Mouse (Mus musculus) left cerebral cortex, adult 2 months (tissue): Measurements from ENCODE around the gene F3. TPM values are rescaled to one million over a fixed set of nuclear protein-coding genes. Genes with fewer than 3 reads are reported as not detected.
A peak's percentile ranks its signal among the peaks of the same experiment; 100 is the strongest.

Experiments used
- DNase-seq, 2 experiments: peaks; one replicate each; pipeline ENCODE4 v3.0.0; 2021 to 2022; ENCODE audit warnings: low spot score in 2 of 2, mixed read lengths in 1 of 2; ENCODE audit errors: extremely low spot score in 1 of 2
- H3K27ac ChIP-seq: fragments of 200-600 bp; 2 replicates; pipeline ENCODE4 v1.8.1; 2022
- H3K4me3 ChIP-seq: fragments of 200-600 bp; 2 replicates; pipeline ENCODE4 v1.8.1; 2022
- CTCF ChIP-seq: fragments of 200-600 bp; IDR thresholded peaks from 2 replicates; pipeline ENCODE4 v1.8.1; 2022; ENCODE audit warnings: antibody characterized with exemption, mild to moderate bottlenecking, moderate library complexity
- intact Hi-C: fragments of 180-260 bp; cut with DNase I; formaldehyde crosslinking; loops from one replicate; pipeline ENCODE4 v1.15.1; 2025
- total RNA-seq, 2 experiments: library from RNA; stranded (reverse); gene quantifications; 2 replicates each; pipeline ENCODE4 v1.2.3; 2021

The F3 gene
- total RNA-seq, 2 experiments from 2014 or later, result 49.4 to 61.8 TPM

- no peak overlapping the region for H3K4me3 ChIP-seq
- no peak for TF ChIP-seq CTCF
- no peak for DNase-seq
- H3K27ac ChIP-seq, result no peak overlapping the region
- intact Hi-C loops, result loop anchor here (5.0 kb wide), 1 partner anchor 52 kb away; no protein-coding TSS in a partner anchor
These were observed 33.6 kb upstream of the F3 start for GRCm38 (mm10) chr3:121689697-121690096.

GRCm38 (mm10) chr3:121693001-121693730 is 30.2 kb upstream of the F3 start:
- DNase-seq, result no peak
- H3K27ac ChIP-seq, result no peak overlapping the region
- no peak overlapping the region for H3K4me3 ChIP-seq
- intact Hi-C loops, result no loop called here
- TF ChIP-seq CTCF, result no peak

GRCm38 (mm10) chr3:121693746-121694145 is 29.6 kb upstream of the F3 start:
- no peak for DNase-seq
- intact Hi-C loops, result no loop called here
- Histone ChIP-seq H3K27ac (no peak overlapping the region), H3K4me3 (no peak overlapping the region)
- no peak for TF ChIP-seq CTCF

GRCm38 (mm10) chr3:121697169-121697568 is 26.2 kb upstream of the F3 start:
- no peak overlapping the region for H3K27ac ChIP-seq
- intact Hi-C loops, result no loop called here
- no peak for TF ChIP-seq CTCF

GRCm38 (mm10) chr3:121699401-121699800 is 23.9 kb upstream of the F3 start:
- no peak for TF ChIP-seq CTCF
- Histone ChIP-seq H3K27ac (peak overlapping the region; percentile 71; the same call in 1 of the 2 replicates), H3K4me3 (no peak overlapping the region)
- intact Hi-C loops, result no loop called here
- no peak for DNase-seq

More at GRCm38 (mm10) chr3:121697169-121697568, 26.2 kb upstream of the F3 start:
- H3K4me3 ChIP-seq, result no peak overlapping the region
- no peak for DNase-seq

- intact Hi-C loops, result no loop called here
- DNase-seq, result no peak
- TF ChIP-seq CTCF, result no peak
- H3K27ac ChIP-seq, result peak overlapping the region; percentile 71
- H3K4me3 ChIP-seq, result no peak overlapping the region
These were observed 23.5 kb upstream of the F3 start for GRCm38 (mm10) chr3:121699849-121700248.

GRCm38 (mm10) chr3:121700364-121700952 is 22.9 kb upstream of the F3 start:
- DNase-seq, result peak; percentile 27 to 39
- Histone ChIP-seq H3K4me3 (no peak overlapping the region), H3K27ac (peak overlapping the region; percentile 71)
- intact Hi-C loops, result no loop called here
- TF ChIP-seq CTCF, result no peak

- no peak for DNase-seq
- no peak overlapping the region for H3K27ac ChIP-seq
- H3K4me3 ChIP-seq, result no peak overlapping the region
- intact Hi-C loops, result no loop called here
- TF ChIP-seq CTCF, result no peak
These were observed 20.0 kb upstream of the F3 start for GRCm38 (mm10) chr3:121703155-121703879.

- no peak for TF ChIP-seq CTCF
- DNase-seq, result no peak
These were observed 19.5 kb upstream of the F3 start for GRCm38 (mm10) chr3:121703880-121704243.

GRCm38 (mm10) chr3:121706087-121706486 is 17.2 kb upstream of the F3 start:
- DNase-seq, result no peak
- H3K27ac ChIP-seq, result 0 out of 2 replicates have a peak overlapping the region, but pooled peaks have one; percentile 15
- no peak for TF ChIP-seq CTCF

More at GRCm38 (mm10) chr3:121703880-121704243, 19.5 kb upstream of the F3 start:
- Histone ChIP-seq H3K27ac (no peak overlapping the region), H3K4me3 (no peak overlapping the region)
- intact Hi-C loops, result no loop called here

GRCm38 (mm10) chr3:121707106-121707505 is 16.2 kb upstream of the F3 start:
- DNase-seq, result no peak
- intact Hi-C loops, result no loop called here
- Histone ChIP-seq H3K4me3 (no peak overlapping the region), H3K27ac (no peak overlapping the region)
- no peak for TF ChIP-seq CTCF

More at GRCm38 (mm10) chr3:121706087-121706486, 17.2 kb upstream of the F3 start:
- no peak overlapping the region for H3K4me3 ChIP-seq
- intact Hi-C loops, result no loop called here

- no peak overlapping the region for H3K27ac ChIP-seq
- intact Hi-C loops, result no loop called here
- no peak for DNase-seq
- TF ChIP-seq CTCF, result no peak
- H3K4me3 ChIP-seq, result no peak overlapping the region
These were observed 12.3 kb upstream of the F3 start for GRCm38 (mm10) chr3:121710894-121711531.
